Mouse (Mus musculus) forelimb bud, embryonic 11.5 days (tissue): ENCODE measurements around the gene Pld1.

ENCODE experiments used
- DNase-seq: peaks from one replicate; pipeline ENCODE4 v3.0.0-alpha.2; 2012; ENCODE audit warnings: low read depth, low spot score

Gene Pld1

DNA sequence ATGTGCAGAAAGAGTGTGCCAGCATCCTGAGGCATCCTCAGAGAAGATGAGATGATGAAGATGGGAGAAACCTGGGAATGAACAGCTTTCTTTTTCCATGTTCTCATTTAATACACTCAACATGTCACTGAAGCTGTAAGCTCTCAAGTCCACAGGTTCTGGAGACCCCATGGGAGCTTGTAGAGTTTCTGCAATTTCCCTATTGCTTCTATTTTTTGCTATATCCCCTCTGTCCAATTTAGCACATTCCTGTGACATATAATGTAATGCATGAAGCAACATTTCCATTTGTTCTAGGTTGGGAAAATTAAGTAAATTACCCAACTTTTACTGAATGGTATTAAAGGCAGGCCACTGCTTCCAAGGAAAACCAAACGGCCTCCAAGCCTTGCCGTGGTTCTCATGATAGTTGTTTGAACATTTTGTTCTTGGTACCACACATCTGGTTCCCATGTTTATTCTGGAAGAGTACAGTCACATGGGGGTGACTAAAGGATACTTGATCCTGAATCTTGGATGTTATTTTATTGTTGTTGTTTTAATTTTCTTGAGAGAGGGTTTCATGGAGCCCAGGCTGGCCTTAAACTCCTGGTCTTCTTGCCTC lies 52.7 kb downstream of the Pld1 start:
- DNase-seq: no peak

DNA sequence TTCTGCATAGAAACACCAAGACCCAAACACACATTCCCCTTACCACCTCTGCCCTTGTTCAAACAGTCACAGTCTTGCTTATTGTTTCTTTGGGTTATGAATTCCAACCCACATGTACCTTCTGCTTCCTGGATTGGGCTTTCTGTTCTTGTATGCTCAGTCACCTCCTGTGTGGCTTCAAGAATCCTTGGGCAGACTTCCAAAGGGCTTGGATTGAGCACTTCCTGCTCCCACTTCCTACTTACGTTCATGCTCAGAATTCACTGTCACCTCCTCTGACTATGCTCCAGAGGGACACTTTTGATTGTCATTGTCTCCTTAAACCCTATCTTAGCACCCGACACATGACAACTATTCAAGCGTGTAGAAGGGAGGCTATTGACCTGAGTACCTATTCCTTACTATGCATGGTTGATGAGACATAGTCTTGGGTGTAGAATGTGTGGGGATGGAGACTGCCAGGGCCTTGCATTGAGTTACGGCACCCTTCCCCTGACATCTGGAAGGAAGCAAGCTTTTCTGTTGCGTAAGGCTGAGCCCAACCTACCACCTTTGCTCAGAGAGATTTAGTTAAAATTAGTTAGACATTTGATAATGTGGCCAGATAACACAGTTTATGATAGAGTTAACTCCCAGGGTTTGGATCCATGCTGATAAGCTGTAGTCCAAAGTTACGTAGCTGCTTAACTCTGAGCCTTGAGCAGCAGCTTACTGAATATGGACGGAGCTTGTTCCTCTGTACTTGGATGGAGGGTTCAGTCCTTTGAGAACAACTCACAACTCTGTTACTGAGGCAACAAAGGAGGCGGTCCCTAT lies 55.9 kb downstream of the Pld1 start:
- DNase-seq: no peak

DNA sequence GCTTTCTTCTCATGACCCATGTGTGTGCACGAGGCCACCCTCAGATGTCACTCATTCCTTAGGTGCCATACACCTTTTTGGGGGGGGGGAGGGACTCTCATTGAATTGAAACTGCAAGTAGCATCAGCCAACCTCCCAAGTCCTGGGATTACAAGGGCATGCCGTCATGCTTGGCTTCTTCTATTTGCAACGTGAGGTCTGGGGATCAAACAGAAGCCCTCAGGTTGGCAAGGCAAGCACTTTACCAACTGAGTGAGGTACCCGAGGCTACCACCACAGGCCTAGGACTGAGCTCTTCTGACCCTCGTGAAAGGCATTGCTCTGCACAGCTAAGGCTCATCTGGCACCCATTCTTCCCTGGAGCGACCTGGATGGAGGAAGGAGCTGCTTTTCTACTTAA lies 65.8 kb downstream of the Pld1 start:
- DNase-seq: no peak

DNA sequence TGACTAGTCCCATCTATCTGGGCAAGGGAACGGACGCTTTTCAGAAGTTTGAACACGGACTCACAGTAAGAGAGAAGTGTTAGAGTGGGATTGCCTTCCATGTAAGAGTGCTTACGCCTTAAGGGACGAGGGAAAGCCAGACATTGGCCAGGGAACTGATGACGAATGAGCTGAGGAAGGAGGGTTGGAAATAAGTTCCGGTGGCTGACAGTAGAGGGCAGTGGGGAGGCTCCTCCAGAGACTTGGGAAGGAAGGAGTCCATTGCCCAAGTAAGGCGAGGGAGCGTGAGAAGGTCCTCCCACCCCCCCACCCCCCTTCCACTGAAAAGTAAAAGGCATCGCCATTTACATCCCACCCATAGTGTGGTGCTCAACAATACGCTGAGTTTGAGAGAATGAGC lies 69.2 kb downstream of the Pld1 start:
- no peak for DNase-seq

DNA sequence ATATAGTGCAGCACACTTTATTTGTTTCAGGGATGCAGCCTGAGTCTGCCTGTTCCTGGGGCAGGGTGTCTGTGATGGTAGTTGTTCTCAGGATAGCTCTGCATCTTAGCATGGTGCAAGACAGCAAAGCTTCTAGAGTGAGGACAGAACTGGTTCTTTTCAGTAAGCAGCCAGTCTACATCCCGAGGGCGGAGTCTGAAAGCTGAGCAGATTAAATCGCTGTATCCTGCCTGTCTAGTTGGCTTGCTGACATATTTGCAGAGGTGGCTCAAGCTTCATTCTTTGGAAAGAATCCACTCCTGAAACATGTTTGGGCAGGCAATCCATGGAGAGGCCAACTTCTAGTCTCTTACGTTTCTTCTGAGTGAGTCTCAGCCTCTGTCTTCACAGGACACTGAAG lies 69.9 kb downstream of the Pld1 start:
- no peak for DNase-seq

DNA sequence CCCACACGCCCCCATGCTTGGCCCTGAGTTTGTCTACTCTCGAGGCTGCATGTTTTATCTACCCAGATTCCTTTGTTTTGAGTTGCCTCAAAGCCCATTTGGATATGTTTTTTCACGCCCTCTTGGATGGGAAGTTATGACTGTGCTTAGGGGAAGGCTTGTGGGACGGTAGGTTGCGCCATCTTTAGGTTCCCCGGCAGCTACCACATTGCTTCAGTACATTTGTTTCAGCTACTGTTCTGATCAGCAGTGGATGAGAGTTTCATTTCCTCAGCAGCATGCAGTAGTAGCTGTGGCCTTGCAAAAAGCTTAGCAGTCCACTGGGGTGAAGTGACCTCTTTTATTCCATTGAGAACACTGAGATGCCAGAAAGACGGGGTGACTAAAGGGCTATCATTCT lies 73.7 kb downstream of the Pld1 start:
- DNase-seq: no peak

DNA sequence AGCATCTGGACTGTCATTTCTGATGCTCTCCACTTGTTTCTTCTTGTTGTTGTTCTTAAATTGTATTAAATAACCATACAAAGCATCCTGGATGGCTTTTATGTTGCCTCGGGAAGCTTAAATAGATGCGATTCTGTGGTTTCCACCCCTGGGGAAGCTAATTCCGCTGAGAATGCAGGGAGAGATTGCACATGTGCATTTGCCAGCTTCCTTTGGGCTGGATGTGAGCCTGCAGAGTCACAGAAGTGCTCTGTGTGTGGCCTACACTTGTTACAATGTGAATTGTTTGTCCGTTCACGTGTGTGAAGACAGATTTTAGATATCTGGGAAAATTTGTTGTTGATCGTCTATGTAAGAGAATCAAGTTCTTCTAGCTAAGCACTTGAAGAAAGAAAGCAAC lies 74.9 kb downstream of the Pld1 start:
- DNase-seq: no peak

DNA sequence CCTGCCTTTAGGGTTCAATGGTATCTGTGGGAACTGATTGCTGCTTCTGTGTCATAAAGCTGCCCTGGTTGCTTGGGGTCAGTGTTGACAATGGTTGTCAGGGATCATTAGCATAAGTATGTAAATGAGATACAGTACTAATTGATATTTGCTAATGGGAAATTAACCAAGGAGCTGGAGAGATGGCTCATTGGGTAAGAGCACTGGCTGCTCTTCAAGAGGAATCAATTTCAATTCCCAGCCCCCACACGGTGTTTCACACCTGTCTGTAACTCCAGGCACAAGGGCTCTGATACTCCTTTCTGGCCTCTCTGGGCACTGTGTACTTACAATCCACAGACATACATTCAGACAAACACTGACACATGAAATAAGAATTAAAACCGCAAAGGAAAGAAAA lies 78.5 kb downstream of the Pld1 start:
- DNase-seq: no peak

DNA sequence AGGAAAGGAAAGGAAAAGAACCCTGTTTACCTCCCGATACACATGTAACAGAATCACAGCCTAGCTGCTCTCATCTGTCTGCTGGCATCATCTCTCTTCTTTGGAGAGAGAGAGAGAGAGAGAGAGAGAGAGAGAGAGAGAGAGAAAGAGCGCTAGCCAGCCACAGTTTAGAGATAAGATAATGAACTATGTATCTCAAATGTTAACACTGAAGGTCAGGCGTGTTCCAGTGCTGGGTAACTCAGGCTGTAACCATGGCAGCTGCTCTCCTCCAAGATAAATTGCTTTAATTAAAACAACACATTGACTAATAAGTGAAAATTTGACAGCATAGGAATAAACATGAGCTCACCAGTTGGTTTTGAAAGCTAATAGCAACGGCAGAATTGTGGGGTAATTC lies 81.2 kb downstream of the Pld1 start:
- DNase-seq: no peak

DNA sequence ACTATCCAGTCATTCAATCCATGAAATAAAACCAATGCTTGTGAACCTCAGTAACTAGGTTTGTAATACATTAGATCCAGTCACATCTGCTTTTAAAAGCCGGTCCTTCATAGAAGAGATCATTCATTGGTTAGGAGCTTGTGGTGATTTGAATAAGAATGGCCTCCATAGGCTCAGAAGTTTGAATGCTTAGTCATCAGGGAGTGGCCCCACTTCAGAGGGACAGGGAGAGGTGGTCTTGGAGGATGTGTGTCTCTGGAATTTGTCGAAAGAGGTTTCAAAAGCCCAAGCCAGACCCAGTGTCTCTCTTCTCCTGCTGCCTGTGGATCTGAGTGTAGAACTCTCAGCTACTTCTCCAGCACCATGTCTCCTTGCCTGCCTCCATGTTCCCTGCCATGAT lies 81.9 kb downstream of the Pld1 start:
- no peak for DNase-seq

DNA sequence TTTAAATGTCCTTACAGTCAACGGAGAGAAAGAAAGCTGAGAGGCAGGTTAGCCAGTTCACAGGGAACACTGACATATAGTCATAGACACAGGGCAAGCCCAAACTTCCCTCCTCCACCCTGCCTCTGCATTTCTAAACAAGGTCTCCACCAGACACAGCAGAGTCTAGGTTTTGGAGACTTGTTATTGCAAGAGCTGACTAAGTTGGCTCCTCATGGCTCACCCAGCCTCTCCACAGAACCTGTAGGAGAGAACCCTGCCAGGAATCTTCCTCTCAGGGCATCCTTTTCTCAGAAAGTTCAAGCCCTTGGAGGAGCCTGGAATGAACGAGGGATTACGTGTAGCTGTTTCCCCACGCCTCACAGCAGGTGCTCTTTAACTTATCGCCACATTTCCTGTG lies 83.7 kb downstream of the Pld1 start:
- DNase-seq: no peak

DNA sequence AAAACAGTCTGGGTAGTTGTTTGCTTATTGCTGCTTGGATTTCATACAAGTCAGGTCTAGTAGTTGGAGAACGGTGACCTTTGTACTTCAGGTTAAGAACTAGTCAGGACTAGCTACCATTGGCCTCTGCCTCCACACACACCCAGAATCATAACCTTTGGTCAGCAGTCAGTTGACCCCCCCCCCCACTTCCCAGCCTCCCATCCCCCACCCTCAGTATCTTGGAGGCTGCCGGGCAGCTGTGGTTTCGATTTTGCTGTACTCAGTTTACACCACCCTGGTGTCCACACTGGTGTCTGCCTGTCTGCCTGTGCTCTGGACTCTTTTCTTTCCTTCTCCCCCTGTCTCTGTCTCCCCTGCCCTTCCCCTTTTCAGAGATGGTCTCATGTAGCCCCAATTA lies 88.4 kb downstream of the Pld1 start:
- DNase-seq: no peak

DNA sequence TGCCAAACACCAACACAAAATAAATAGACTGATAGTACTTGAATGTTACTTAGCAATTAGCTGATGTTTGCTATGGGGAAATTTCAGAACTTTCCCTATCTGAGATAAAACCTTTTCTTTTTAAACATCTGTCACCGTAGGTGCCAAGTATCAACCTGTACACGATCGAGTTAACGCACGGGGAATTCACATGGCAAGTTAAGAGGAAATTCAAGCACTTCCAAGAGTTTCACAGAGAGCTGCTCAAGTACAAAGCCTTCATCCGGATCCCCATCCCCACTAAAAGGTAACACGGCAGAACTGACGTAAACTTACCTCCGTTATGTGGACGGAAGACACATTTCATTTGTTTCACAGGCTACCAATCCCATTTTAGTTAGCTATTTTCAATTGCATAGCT lies 90.0 kb downstream of the Pld1 start:
- no peak for DNase-seq

DNA sequence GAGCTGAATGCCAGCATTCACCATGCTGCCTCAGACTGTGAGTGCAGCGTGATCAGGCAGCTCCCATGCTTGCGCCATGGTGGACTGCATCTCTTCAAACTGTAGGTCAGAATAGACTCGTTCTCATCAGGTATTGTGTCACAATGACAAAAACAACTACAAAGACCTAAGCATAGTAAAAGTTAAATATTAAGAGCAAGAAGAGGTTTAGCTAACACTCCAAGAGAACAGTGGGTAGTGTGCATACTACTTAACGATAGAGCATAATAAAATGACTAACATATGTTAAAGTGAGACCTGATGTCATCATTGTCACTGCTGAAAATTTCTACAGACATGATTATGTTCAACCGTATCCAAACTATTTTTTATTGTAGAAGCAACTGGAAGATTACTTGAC lies 92.4 kb downstream of the Pld1 start:
- no peak for DNase-seq

DNA sequence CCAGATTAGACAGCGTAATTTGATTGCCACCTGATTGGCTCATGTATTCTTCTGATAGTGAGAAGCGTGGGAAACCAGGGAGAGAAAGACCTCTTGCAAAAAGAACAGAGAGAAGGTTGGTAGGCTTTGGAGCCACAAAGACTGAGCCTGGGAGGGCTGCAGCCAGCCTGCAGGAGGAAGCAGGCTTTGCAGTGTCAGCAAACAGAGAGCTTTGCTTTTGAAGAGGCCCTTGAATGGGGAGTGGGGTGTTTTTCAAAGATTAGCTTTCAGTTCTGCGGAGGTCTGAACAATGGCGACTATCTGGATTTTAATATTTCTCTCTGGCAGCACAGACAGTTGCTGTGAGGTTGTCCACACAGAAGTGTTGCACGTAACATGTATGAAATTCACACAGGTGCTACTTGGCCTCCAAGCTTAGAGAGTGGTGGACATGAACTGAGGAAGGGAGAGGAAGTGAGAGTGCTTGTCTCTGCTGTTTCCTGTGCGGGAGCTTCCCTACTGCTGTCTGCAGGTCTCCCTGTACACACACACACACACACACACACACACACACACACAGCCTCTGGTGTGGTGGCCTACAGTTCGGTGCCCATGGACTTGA lies 93.2 kb downstream of the Pld1 start:
- DNase-seq: no peak

DNA sequence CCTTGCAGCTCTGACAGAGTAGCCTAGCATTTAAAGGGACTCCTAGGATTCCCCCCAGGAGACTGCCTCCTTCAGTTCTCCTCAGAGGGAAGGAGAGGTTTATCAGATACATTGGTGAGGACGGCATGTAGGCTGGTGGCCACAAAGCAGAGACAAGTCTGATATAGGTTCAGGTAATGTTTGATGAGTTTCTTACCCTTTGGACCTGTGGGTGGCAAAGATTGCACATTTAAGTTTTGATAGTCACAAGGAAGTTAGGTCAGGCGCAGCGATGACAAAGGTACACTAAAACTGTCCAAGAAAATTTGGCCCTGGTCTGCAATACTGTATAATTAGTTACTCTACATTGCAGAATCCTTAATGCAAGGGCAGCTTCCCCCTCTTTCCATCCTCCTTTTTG lies 95.4 kb downstream of the Pld1 start:
- DNase-seq: no peak

DNA sequence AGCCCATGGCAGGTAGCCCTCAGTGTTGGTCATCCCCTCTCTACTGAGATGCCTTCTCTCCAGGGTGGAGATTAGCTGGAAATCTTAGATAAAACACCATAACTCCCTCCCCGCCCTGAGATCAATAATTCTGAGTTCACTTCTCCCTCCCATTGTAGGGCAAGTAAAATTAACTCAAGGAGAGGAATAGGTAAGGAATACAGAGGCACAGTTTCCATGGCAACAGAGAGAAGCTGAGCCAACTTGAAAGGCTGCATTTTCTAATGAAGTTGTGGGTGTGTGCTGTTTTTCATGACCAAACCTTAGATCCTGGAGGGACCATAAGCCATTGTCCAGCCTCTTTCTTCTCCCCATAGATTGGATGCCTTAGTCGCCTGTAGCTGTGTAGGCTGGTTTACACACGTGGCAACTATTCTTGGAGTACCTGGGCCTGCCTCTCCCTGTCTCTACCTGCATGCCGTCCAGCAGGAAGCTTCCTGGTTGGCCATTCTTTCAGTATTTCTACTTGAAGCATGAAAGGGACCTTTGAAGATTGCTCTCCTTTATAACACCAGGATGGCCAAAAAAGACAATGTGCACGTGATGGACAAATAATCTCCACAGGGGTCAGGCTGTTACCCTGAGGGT lies 96.3 kb downstream of the Pld1 start:
- no peak for DNase-seq

DNA sequence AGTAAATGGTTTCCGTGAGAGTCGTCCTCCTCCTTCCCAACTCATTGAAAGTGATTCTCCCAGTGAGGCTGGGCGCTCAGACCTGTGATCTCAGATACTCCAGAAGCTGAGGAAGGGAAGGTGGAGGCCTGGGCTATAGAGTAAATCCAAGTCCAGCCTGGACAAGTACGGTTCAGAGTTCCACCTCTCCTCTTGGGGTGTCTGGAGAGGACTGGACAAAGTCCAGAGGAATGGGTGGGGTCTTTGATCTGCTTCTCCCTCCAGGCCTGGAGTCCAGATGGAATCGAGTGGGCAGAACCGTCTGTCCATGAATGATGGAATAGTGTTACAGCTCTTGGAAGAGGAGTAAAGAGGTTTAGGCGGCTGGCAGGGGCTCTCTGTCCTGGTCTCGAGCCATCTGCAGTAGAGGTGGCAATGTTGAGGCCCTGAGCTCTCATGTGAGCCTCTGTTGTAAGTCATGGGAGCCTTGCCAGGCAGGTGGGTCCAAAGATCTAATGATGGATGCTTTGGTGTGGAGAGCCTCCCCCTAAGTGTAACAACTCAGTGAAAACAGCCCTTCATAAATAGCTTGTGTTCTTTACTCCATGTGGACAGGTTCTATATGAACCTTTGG lies 98.9 kb downstream of the Pld1 start:
- no peak for DNase-seq

DNA sequence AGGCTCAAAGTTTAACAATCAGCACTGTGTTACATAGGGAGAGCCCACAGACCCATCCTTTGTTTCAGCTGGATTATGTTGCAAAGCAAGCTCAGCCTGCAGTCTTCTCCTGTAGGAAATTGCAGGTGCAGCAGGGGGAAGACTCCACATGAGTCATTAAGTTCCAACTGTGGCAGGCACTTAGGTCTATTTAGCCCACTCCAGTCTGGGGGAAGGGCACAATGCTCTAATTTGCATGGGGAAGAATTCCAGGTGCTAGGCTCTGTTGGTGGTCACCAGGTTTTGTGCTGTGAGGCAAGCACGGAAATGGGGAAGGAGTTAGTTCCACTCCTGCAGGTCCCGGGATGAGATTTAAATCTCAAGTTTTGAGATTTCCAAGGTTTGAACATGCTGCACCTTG lies 99.6 kb downstream of the Pld1 start:
- DNase-seq: no peak

DNA sequence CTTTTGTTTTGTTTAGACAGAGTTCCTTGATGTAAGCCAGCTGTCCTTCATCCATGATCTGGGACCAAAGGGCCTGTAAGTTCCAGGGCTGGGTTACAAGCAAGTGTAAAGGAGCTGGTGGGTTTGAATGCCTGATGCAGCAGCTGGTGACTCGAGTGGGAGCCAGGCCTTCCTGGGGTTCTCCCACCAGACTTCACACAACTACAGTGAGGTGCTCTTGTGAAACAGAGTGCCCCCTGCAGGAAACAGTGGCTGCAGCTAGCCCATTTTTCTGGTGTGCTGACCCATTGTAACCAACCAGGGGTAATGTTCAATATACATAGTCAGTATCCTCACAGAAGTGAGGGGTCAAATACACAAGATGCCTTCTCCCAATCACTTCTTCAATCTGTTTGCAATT lies 101.3 kb downstream of the Pld1 start:
- no peak for DNase-seq

DNA sequence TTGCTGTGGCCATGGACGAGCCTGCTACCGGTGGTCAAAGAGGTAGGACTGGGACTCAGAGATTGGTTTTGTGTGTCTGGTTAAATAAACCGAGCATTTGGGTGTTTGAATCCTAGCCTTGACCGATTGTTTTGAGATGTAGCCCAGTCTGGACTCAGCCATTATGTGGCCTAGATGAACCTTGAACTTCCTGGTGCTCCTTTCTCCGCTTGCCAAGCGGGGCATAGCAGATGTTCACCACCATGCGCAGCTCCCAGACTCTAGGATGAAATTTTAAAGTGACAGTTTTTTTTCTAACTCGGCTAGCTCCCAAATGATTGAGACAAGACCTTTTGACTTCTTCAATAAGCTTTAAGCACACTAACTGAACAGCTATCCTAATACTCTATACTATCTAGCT lies 102.7 kb downstream of the Pld1 start:
- DNase-seq: no peak

DNA sequence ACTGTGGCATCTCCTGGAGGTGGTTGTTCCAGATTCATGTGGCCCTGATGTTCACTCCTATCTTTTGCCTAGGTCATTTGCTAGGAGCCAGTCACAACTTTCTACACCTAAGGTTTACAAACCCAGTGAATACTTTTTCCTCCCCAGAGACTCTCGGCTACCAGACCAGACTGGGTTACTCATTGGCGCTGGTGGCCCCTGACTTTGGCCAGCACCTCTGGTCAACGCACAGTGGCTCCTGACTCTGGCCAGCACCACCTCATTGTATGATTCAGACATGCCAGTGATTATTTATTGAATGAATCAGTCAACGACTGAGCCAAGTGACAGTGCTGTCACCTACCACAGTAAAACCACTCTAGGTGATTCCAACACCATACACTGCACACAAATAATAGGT lies 103.9 kb downstream of the Pld1 start:
- no peak for DNase-seq
